Mouse (Mus musculus) natural killer cell, adult 2 months (primary cell): Measurements from ENCODE around the gene Med28.
A peak's percentile ranks its signal among the peaks of the same experiment; 100 is the strongest.

Source experiments
- DNase-seq, 2 experiments: peaks; one replicate each; pipeline ENCODE4 v3.0.0; 2022; ENCODE audit warnings: low spot score in 2 of 2

The Med28 gene

DNA sequence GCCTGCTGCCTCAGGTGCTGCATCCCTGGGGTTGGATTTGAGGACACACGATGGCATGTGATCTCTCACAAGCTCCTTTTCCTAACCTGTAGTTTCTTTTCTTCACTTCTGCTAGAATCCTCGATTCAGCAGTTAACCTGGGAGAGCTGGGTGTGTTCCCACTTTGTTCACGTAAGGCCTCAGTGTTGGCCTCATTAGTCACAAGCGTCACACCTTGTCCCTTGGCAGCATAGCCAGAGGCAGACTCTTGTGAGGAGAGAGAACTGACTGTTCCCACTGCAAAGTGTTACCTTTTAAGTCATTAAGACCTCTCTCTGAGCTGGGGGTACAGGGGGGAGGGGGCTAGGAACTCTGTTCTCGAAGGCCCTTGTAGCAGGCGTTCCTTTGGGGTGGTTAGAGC lies 7.1 kb upstream of the Med28 start:
- no peak for DNase-seq

DNA sequence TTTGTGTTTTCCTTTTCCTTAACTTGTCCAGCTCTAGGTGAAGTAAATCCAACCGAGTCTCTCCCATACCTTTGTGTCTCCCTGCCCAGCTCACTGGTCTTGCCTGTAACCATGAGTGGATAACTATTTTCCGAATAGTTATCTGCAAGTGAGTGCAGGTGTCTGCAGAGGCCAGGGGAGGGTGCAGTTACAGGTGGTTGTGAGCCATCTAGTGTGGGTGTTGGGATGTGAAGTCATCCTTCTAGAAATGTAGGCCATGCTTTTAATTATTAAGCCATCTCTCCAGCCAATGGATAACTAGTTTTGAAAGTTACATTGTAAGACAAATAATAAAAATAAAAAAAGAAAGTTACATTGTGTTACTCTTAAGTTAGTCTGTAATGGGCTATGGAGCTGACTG lies 6.5 kb upstream of the Med28 start:
- DNase-seq, result no peak

DNA sequence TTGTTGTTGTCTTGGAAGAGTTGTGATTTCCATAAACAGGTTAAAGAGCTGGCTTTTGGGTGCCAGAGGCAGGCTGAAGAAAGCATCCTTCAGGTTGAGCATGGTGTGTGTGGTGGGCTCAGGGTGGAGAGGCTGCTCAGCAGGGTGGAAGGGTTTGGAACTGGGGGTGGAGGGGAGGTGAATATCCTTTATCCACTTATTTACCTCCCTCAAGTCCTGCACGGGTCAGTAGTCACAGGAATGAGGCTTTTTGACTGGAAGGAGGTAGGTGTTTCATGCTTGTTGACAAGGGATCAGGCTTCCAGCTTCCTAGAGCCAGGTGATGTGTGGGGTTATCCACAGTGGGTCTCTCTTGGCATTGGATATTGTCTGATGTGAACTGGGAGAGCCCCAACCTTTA lies 5.4 kb upstream of the Med28 start:
- no peak for DNase-seq

DNA sequence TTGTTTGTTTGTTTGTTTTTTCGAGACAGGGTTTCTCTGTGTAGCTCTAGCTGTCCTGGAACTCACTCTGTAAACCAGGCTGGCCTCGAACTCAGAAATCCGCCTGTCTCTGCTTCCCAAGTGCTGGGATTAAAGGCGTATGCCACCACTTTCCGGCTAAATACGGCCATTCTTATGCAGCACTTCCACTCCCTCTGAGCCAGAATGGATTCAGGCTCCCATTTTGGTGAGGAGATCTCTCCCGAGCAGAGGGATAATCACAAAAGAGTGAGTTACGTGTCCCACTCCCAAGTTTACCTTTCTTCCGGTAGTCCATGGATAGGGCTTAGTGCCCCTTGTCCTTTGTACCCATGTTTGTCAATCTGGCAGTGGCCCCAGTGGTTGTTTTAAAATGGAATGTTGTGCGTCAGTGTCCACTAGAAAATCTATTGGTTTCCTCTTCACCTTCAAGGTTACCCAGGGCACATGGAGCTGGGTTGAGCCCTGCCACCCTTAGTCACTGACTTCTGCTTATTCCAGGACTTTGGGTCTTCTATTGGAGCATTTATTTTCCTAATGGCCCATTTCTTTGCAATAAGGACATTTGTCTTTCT lies 4.8 kb upstream of the Med28 start:
- no peak for DNase-seq

DNA sequence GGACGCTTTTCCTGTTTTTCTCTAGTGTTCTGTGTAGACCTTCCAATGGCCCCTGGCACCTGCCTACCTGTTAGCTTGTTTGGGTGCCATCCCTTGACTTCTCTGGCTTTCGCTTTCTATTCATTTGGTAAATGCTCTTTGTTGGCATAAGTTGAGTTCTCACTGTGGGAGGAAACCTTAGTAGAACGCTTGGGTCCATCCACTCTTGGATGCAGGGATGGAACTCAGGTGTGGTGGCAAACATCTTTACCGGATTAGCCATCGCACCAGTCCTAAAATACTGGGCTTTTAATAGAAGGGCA lies 731 bp downstream of the Med28 start:
- DNase-seq, result no peak

DNA sequence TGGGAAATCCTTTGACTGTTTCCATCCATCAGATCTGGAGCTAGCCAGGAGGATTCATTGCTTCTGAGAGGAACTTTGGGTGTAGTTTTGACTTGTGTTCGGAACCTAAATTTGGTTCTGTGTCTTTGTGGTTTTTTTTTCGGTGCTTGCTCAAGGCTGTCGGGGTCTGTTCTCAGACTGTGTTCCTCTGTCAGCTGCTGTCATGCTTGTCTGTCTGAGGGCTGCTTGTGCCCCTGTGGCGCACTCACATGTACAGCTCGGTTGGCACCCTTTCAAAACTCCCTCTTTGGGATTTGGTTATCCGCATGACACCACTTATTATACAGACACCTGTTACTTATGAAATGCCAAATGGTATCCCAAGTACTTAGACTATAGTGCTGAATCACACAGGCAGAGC lies 1.6 kb downstream of the Med28 start:
- no peak for DNase-seq

DNA sequence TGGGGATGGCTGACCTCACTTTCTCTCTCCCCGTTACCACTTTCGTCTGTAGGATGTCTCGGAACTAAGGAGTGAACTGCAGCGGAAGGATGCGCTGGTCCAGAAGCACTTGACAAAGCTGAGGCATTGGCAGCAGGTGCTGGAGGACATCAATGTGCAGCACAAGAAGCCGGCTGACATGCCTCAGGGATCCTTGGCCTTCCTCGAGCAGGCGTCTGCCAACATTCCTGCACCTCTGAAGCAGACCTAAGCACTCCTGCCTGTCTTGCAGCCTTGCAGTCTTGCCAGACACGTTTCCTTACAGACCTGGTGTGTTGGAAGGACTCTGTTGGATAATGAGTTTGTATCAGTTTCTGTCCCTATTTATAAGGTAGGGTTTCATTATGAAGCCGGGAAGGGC lies 5.1 kb downstream of the Med28 start:
- DNase-seq, result no peak

DNA sequence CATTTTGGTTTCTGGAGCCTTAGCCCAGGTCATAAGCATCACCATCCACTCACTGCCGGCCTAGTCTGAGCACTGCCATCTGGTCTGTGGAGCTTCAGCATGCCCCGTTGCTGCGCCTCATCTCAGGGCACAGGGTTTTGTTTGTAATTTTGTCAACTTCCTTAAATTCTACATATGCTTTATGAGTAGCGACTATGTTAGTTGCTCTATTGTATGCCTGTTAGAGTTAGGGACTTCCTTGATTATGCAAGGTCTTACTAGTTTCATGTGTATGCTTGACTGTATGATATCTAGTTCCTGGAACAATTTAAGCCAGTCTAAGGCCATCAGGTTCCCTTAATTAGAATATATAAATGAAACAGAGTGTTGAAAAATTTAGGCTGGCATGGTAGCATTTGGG lies 6.3 kb downstream of the Med28 start:
- no peak for DNase-seq

DNA sequence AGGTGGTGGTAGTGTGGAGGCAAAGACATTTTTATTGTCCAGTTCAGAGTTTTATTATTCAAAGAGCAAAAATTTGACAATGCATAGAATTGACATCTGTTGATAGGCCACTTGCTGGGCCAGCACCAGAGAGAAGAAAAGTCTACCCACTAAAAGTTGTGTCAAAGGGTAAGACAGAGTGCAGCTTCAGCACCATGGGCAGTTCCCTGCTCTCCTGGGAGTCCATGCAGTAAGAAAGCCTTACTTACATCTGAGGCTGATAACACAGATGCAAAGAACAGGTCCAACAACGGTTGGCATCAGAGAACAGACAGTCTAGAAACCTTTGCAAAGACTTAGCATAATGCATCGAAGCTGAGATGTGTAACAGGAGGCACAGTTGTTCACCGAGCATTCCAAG lies 9.7 kb downstream of the Med28 start:
- DNase-seq, result no peak

DNA sequence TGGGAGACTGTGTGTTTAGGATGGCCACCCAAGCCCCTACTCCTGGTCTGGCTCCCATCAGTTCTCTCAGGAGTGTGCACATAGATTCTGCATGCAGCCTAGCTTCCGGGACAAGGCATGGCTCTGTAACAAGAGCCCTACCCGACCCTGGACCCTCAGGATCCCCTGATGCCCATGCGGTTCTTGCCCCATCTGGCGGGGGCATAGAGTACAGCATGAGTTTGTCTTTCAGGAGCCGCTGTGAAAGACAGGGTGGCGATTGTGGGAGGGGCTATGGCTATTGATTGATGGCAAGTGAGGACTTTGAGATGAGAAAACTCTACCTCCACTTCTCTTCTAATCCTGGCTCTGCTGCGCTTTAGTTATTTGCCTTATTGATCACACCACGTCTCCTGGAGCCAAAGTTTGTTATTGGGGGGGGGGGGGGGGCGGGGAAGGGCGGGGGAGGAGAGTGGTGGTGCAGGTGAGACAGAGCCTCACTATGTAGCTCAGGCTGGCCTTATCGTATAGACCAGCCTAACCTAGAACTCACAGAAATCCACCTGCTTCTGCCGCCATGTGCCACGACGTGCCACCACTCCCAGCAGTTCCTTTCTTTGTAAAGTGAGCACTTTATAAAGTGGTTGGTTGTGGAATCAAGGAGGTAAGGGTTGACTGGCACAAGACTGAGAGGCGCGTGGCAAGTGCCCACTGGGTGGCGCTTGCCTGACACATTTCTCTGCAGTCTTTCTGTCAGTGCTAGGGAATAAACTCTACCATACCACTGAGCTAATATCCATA lies 14.5 kb downstream of the Med28 start:
- peak; percentile 66 to 70 for DNase-seq

DNA sequence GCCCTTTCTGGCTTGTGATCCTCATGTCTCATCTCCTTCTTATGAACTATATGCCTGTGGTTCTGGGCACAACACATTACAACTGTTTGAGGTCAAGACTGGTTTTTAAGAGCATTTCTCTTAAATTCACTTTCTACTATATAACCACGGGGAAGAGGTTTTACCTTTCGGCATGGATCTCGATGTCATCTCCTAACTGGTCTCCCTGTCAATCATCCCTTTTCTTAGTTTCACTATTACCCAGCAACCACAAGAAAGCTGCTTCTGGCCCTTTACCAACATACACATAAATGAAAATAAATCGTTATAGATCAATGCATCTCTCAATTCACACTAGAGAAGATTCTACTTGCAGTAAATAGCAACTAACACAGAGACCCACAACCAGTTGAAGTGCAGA lies 15.1 kb downstream of the Med28 start:
- DNase-seq, result no peak

DNA sequence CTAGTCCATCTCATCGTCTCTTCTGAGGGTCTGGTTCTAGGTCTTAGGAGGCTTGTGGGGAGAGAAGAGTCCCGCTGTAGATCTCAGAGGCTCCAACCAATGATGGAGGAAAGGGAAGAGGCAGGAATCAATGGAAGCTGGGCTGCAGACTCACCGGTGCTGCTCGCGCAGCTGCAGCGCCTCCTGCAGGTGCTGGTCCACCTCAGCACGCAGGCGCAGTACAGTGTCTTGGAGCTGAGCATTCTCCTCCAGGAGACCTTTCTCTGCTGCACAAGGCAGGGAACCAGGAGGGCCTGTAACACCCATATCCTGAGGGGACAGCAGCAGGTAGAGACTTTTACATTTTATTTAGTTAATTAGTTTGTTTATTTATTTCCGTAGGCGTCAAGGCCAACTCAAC lies 19.5 kb downstream of the Med28 start:
- DNase-seq, result no peak

DNA sequence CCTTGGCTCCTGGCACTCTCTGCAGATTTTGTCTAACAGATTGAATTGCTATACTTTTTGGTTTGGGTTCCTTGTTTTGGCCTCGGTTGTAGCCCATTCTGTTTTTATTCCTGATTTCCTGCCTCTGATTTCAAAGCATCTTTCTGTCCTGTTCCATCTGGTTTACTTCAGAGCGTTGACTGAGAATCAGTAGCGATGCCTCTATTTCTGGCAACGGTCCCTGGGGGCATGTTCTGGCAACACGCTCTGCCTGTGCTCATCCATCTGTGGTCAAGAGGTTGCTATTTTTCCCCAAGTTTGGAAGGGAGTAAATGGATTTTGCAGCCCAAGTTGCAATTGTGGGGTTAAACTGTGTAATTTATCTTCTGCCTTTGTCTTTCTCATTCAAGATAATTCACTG lies 23.3 kb downstream of the Med28 start:
- DNase-seq, result no peak

DNA sequence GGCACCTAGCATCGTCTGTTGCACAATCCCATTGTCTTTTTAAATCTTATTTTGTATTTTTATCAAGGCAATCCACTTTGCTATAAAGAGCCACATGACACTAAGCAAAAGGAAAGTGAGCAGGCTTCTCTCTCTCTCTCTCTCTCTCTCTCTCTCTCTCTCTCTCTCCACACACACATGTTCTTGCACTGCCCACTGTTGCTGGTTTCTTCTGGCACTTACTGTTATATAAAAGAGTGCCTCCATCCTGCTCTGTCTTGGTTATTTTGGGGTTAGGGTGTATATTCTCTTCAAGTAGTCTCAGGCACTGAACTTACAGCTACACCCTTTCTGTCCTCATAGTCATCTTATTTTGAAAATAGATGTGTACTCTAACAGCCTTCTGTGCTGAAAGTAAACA lies 29.6 kb downstream of the Med28 start:
- DNase-seq, result no peak

DNA sequence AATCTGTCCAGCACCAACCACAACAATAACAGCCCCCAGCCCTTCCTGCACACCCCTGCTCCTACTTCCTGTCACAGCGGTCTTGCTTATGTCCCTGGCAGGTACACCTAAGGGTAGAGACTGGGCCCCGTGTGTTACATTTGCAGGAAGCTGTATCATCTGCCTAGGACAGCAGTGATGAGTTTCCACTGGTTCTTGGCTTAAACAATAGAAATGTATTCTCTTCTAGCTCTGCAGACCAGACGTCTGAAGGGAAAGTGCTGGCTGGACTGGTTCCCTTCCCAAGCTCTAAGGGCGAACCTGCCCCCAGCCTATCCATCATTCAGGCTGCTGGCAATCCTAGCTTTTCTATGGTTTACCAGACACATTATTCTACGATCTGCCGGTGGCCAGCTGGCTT lies 44.0 kb downstream of the Med28 start:
- DNase-seq, result peak in 1 of 2 experiments; percentile 9

DNA sequence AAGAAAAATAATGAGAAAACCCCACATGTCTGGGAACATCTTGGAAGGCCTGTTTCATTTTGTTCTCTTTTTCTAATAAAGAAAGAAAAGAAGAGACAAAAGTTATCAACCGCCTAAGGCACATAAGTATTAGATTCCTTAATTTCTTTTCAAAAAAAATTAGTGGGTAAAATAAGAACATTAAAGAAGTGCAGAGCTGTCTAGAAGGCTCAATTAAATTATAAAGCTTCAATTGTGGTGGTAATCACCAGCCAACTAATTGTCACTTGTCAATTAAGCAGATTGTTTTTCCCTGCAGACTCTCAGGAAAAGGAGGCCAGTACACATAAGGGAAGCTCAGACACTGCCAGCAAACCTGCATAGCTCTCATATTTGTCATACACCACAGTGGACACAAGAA lies 45.8 kb downstream of the Med28 start:
- no peak for DNase-seq

DNA sequence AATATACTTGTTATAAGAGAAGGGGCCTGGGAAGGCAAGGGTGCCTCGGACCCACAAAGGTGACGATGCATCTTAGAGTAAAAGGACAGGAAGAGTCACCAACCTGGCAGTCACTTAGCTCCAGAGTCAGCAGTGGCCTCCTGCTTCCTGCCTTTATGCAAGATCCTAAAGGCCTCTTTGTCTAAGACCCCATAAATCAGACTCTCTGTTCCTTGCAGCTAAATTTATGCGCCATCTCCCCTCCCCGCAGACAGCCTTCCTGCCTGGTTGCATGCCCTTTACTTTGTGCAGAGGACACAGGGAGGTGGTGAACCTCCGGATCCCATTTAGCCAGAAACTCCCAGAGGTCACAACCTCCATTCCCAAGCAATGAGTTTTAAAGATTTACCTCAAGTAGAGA lies 52.8 kb downstream of the Med28 start:
- no peak for DNase-seq

DNA sequence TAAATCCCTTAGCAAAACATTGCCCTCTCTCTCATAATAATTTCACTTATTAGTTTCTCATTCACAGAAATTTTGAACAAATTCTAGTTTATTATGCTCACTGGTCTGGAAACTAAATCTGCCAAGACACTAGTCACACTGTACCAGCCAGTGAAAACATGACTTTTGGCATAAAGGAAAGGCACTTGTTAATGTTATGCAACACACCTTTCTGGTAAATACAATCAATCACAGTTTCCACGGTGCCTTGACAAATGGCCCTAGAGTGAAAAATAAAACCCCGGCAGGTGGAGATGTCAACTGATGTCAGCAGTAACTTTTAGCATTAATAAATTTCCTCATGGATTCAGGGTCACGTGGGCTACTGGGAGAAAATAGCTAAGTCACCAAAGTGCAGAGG lies 56.7 kb downstream of the Med28 start:
- DNase-seq, result no peak

DNA sequence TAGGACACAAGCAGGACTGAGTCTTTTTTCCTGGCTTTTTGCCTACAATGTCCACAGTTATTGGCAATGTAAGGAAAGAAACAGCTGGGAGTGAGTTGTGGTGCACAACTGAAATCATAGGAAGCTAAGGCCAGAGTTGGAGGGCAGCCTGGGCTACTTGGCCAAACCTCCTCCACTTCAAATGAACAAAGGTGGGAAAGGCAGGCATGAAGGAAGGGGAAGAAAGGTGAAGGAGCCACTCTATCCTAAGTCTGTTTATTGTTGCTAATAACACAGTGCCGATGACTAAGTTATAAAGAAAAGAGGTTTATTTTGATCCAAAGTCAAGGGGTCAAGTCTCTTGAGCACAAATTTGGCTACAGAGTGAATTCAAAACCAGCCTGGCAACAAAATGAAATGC lies 57.3 kb downstream of the Med28 start:
- no peak for DNase-seq
